Mouse (Mus musculus): ENCODE results near the gene Klhl26.
"Not testable (repeated sequence)": the region's sequence is repeated elsewhere in the genome, so short reads cannot be mapped to it uniquely, and the experiment has no call there.

Klhl26 gene

GRCm38 (mm10) chr8:70476333-70477268, at the start of gene Klhl26:
Klhl26 (minus strand) TSS chr8:70476968.
- in situ Hi-C loops (cut with MboI), result no loop called here

- in situ Hi-C loops (cut with MboI), result no loop called here
Observed at GRCm38 (mm10) chr8:70522592-70523403, 46.0 kb upstream of the Klhl26 start.

GRCm38 (mm10) chr8:70519606-70520005, 42.8 kb upstream of the Klhl26 start:
- in situ Hi-C loops (cut with MboI), result no loop called here

GRCm38 (mm10) chr8:70519043-70519442, 42.3 kb upstream of the Klhl26 start:
- in situ Hi-C loops (cut with MboI), result no loop called here

GRCm38 (mm10) chr8:70517940-70518643, 41.3 kb upstream of the Klhl26 start:
- in situ Hi-C loops (cut with MboI), result no loop called here

- in situ Hi-C loops (cut with MboI), result no loop called here
Observed at GRCm38 (mm10) chr8:70513441-70513840, 36.7 kb upstream of the Klhl26 start.

- in situ Hi-C loops (cut with MboI), result no loop called here
Observed at GRCm38 (mm10) chr8:70512253-70512903, 35.6 kb upstream of the Klhl26 start.

GRCm38 (mm10) chr8:70511770-70512169, 35.0 kb upstream of the Klhl26 start:
- in situ Hi-C loops (cut with MboI), result no loop called here

- in situ Hi-C loops (cut with MboI), result not testable (repeated sequence)
Observed at GRCm38 (mm10) chr8:70511174-70511573, 34.4 kb upstream of the Klhl26 start.

- in situ Hi-C loops (cut with MboI), result no loop called here
Observed at GRCm38 (mm10) chr8:70510228-70510915, 33.6 kb upstream of the Klhl26 start, which contains the start of gene Uba52. Uba52 (minus strand) TSS chr8:70510801.

- in situ Hi-C loops (cut with MboI), result loop anchor here (5.0 kb wide), 1 partner anchor 132 kb away; no protein-coding TSS in a partner anchor
Observed at GRCm38 (mm10) chr8:70509281-70509952, 32.6 kb upstream of the Klhl26 start.

GRCm38 (mm10) chr8:70507027-70507393, 30.2 kb upstream of the Klhl26 start:
- in situ Hi-C loops (cut with MboI), result loop anchor here (5.0 kb wide), 1 partner anchor 130 kb away; no protein-coding TSS in a partner anchor

GRCm38 (mm10) chr8:70506328-70507026, 29.7 kb upstream of the Klhl26 start, which contains the start of gene Rex1bd:
Rex1bd (minus strand) TSS chr8:70506752.
- in situ Hi-C loops (cut with MboI), result loop anchor here (5.0 kb wide), 1 partner anchor 129 kb away; no protein-coding TSS in a partner anchor

- in situ Hi-C loops (cut with MboI), result loop anchor here (5.0 kb wide), 1 partner anchor 129 kb away; no protein-coding TSS in a partner anchor
Observed at GRCm38 (mm10) chr8:70505698-70506327, 29.0 kb upstream of the Klhl26 start.

- in situ Hi-C loops (cut with MboI), result loop anchor here (5.0 kb wide), 1 partner anchor 128 kb away; no protein-coding TSS in a partner anchor
Observed at GRCm38 (mm10) chr8:70504851-70505250, 28.1 kb upstream of the Klhl26 start.

GRCm38 (mm10) chr8:70504291-70504716, 27.5 kb upstream of the Klhl26 start:
- in situ Hi-C loops (cut with MboI), result no loop called here

- in situ Hi-C loops (cut with MboI), result no loop called here
Observed at GRCm38 (mm10) chr8:70503062-70503750, 26.4 kb upstream of the Klhl26 start.

GRCm38 (mm10) chr8:70502540-70502939, 25.8 kb upstream of the Klhl26 start:
- in situ Hi-C loops (cut with MboI), result no loop called here
